Mouse (Mus musculus) G1E (cell line): ENCODE measurements around the gene Tec. TPM values are rescaled to one million over a fixed set of nuclear protein-coding genes. Genes with fewer than 3 reads are reported as not detected.

Experiments used
- ATAC-seq: 2 replicates; pipeline ENCODE4 v1.8.0; 2016; ENCODE audit warnings: mild to moderate bottlenecking; ENCODE audit not compliant: insufficient number of reproducible peaks, poor library complexity, low FRiP score, severe bottlenecking; ENCODE audit errors: extremely low read depth
- DNase-seq: peaks from one replicate; pipeline ENCODE4 v3.0.0; 2012; ENCODE audit warnings: low spot score
- H3K27me3 ChIP-seq: 2 replicates; pipeline ENCODE4 v1.6.1; 2012; ENCODE audit warnings: mild to moderate bottlenecking, low read length, inconsistent platforms; ENCODE audit not compliant: insufficient read depth
- H3K36me3 ChIP-seq: replicated peaks from 2 replicates; pipeline ENCODE3; 2012; ENCODE audit warnings: mild to moderate bottlenecking, inconsistent platforms
- H3K4me1 ChIP-seq: 2 replicates; pipeline ENCODE4 v1.6.1; 2012; ENCODE audit warnings: low read depth, low read length, inconsistent platforms, mixed read lengths; ENCODE audit not compliant: insufficient read depth
- H3K4me3 ChIP-seq: 2 replicates; pipeline ENCODE4 v1.5.1; 2012; ENCODE audit warnings: low read depth, mild to moderate bottlenecking, inconsistent platforms, low read length, moderate library complexity, mixed read lengths
- H3K9me3 ChIP-seq: replicated peaks from 2 replicates; pipeline ENCODE4 v1.6.1; 2012; ENCODE audit warnings: inconsistent platforms
- CTCF ChIP-seq: IDR thresholded peaks from 2 replicates; pipeline ENCODE4 v1.5.1; 2012; ENCODE audit warnings: low read depth, low read length, inconsistent platforms, mixed read lengths
- GATA1 ChIP-seq: IDR thresholded peaks from 2 replicates; pipeline ENCODE4 v1.6.1; 2012; ENCODE audit warnings: borderline replicate concordance, low read length, inconsistent platforms, mixed read lengths
- GATA2 ChIP-seq: IDR thresholded peaks from 2 replicates; pipeline ENCODE4 v1.6.1; 2012; ENCODE audit warnings: low read depth, low read length, inconsistent platforms, borderline replicate concordance
- POLR2AphosphoS5 ChIP-seq: IDR thresholded peaks from 2 replicates; pipeline ENCODE4 v1.6.1; 2012; ENCODE audit warnings: low read depth, low read length, inconsistent platforms; ENCODE audit not compliant: insufficient replicate concordance
- TAL1 ChIP-seq: conservative IDR thresholded peaks from 2 replicates; pipeline ENCODE4 v1.6.1; 2012; ENCODE audit warnings: low read depth, low read length, inconsistent platforms, mixed read lengths
- polyA plus RNA-seq: library from polyadenylated mRNA; stranded (reverse); fragments of >175 nt; gene quantifications from 2 replicates; pipeline ENCODE4 v1.2.3, GENCODE M21; 2012
- total RNA-seq, 2 experiments: library from RNA; stranded (forward) in 1 of 2; stranded (reverse) in 1 of 2; fragments of 200-1000 nt in 1 of 2; fragments of >200 nt in 1 of 2; fragmentation: Nextera tagmentation in 1 of 2; gene quantifications; 2 replicates each; pipeline ENCODE4 v1.2.3; 2014 to 2017

The Tec gene
- total and polyA plus RNA-seq, 3 experiments: 2.9 to 91.6 (median 45.7) TPM

DNA sequence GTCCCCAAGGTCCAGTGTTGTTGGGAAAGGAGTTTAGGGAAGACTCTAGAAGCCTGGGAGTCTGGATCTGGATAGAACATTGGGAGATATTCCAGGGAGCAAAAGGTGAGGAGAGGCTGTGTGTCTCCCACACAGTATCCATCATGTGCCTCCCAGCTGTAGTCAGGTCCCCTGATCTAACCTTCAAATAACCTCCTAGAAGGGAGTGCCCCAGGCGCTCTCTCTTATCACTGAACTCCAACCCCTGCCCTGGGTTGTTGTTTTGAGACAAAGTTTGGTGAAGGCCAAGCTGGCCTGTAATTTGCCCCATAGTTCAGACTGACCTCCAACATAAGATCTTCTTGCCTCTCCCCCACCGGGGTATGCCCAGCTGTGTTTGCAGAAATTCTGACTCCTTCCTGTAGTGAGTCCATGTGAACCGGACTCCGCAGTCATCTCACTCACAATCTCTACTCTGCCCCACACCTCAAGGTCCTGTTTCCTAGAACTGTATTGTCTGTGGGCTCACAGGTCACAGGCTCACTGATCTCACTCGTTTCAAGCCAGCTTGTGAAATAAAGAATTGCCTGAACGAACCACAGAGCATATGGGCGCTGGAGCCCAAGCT is 119.5 kb downstream of the Tec start:
- Histone ChIP-seq H3K9me3 (no peaks in the 10 kb centered on the region), H3K27me3 (no peaks in the 10 kb centered on the region), H3K36me3 (peaks cover 3% of the 10 kb centered on the region), H3K4me1 (peaks cover 44% of the 10 kb centered on the region), H3K4me3 (peak overlapping the region; percentile 30; the same call in 1 of the 2 replicates)
- no peak for TF ChIP-seq POLR2AphosphoS5
- no peak for DNase-seq
- peak; percentile 72 for ATAC-seq

DNA sequence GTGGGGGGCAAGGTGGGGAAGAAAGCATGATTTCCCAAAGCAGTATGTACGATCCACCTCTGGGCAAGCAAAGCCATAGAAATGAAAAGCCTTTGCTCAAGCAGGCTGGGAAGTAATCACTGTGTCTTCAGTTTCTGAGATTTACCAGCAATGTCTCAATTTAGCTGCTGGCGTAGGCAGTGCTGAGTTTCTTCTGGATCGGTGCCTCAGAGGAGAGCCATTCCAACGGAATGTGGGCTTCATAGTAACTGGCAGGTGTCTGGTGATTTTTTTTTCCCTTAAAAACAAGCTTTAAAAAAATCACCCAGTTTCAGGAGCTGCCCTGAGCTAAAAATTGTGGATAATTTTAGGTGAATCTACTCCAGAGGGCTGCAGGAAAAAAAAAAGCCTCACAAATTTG is 120.9 kb downstream of the Tec start:
- Histone ChIP-seq H3K4me3 (no peak overlapping the region), H3K4me1 (peaks cover 44% of the 10 kb centered on the region), H3K36me3 (no peaks in the 10 kb centered on the region), H3K27me3 (no peaks in the 10 kb centered on the region), H3K9me3 (no peaks in the 10 kb centered on the region)
- TF ChIP-seq GATA2: no peak
- TF ChIP-seq TAL1: no peak
- TF ChIP-seq GATA1: no peak
- TF ChIP-seq CTCF: no peak
- ATAC-seq (no peak), DNase-seq (no peak)

DNA sequence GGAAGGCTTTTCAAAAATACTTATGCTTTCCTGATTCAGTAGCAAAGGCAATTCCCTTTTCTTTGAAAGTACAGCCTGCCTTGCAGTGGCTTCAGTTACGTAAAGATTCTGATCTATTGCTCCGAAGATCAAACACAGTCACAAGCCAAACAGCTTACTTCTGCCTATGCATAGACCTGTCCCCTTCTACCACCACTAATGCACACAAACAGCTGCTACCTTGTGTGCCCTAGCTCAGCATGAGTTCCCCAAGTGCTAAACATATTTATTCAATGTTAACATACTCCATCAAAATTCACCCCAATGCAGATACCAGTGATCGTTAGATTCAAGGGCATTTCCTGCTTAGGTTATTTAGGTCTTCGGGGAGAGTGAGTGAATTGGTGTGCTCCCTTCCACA is 121.8 kb downstream of the Tec start:
- no peaks in the 10 kb centered on the region for H3K9me3 ChIP-seq
- no peak for ATAC-seq
- DNase-seq: no peak
- H3K36me3 ChIP-seq: no peaks in the 10 kb centered on the region
- TF ChIP-seq GATA2: no peak
- no peak for TF ChIP-seq GATA1
- no peak for TF ChIP-seq TAL1
- no peak for TF ChIP-seq POLR2AphosphoS5
- TF ChIP-seq CTCF: no peak
- H3K27me3 ChIP-seq: no peaks in the 10 kb centered on the region
- peaks cover 44% of the 10 kb centered on the region for H3K4me1 ChIP-seq
- no peak overlapping the region for H3K4me3 ChIP-seq

DNA sequence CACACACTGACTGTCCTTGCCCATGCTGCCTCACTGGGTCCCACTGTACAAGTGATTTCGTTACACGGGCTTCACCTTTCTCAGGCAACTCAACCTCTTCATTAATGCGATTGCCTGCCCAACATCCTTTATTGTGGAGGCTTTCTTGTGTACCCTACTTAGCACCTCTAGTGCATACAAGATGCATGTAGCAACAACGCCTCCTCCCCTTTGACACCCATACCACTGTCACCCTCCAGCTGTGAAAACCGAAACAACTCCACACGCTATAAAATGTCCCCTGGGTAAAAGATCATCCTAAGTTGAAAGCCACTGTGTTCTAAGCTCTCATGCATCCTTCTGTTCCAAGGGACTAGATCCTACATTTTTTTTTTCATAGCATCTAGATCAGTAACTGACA is 125.2 kb downstream of the Tec start:
- ATAC-seq: no peak

DNA sequence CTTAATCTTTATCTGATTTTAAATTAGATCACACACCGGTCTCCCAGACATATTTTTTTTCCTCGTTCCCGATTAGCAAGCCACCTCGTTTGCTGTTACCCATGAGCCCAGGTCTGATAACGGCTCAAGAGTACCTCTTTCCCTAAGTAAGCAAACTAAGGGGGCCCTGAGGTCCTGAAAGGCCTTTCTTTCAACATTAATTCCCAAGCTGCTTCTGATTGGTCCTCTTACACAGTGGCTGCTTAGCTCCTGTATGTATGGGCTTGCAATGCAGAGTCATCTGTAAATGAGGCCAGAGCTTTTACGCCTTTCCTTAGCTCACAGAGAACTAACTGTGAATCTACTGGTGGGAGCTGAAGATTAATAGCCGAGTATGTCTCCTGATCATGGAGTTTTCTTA is 131.4 kb downstream of the Tec start:
- DNase-seq: no peak
- TF ChIP-seq POLR2AphosphoS5: no peak
- TF ChIP-seq TAL1: no peak
- no peak for TF ChIP-seq GATA2
- TF ChIP-seq GATA1: no peak
- TF ChIP-seq CTCF: no peak
- peak; percentile 24 for ATAC-seq
- no peaks in the 10 kb centered on the region for H3K36me3 ChIP-seq
- H3K9me3 ChIP-seq: no peaks in the 10 kb centered on the region
- no peak overlapping the region for H3K4me3 ChIP-seq
- H3K27me3 ChIP-seq: no peaks in the 10 kb centered on the region
- peaks cover 55% of the 10 kb centered on the region for H3K4me1 ChIP-seq

More for the DNA sequence above, 125.2 kb downstream of the Tec start:
- no peak for DNase-seq
- no peak overlapping the region for H3K4me3 ChIP-seq
- TF ChIP-seq CTCF (no peak), TAL1 (no peak), POLR2AphosphoS5 (no peak), GATA1 (no peak), GATA2 (no peak)
- H3K4me1 ChIP-seq: peaks cover 30% of the 10 kb centered on the region
- H3K9me3 ChIP-seq: no peaks in the 10 kb centered on the region
- no peaks in the 10 kb centered on the region for H3K27me3 ChIP-seq
- H3K36me3 ChIP-seq: no peaks in the 10 kb centered on the region

DNA sequence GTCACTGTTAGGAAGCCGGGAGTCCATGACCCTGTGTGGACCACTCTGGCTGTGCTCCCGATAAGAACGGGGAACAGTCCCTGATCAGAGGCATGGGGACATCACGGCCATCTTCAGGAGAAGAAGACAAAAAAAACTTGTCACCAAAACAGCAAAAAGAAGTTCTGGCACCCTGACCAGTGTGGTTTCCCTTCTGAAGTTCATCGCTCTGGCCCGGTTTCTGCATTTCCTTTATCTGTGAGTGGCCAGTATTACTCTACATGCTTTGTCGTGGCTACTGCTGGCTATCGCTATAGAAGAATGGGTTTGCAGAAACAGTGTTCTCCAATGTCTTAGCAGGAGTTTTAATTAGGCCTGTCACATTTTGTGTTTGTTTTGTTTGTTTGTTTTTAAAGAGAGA is 131.8 kb downstream of the Tec start:
- peaks cover 55% of the 10 kb centered on the region for H3K4me1 ChIP-seq
- H3K27me3 ChIP-seq: no peaks in the 10 kb centered on the region
- ATAC-seq: no peak
- no peaks in the 10 kb centered on the region for H3K9me3 ChIP-seq
- TF ChIP-seq TAL1 (no peak), CTCF (no peak), GATA1 (no peak), GATA2 (no peak), POLR2AphosphoS5 (no peak)
- H3K36me3 ChIP-seq: no peaks in the 10 kb centered on the region
- peak overlapping the region; percentile 57; the same call in 1 of the 2 replicates for H3K4me3 ChIP-seq
- no peak for DNase-seq

DNA sequence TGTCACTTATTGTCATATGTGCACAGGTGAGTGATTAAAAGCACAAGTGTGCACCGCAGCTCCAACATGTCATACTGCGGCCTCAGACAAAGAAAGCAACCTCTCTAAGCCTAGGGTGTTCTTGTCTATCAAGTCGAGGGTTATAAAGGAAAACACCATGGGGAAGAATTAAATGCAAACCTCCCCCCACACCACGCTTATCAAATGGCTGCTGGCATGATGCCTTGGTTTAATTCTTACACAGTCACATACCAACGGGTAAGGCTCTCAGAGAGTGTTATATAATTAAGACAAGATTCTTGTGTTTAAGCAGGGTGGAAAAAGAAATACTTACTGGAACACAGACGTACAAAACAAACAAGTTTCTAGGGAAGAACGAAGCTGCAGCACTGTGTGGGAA is 132.5 kb downstream of the Tec start:
- no peak overlapping the region; the same call in 1 of the 2 replicates for H3K4me3 ChIP-seq
- DNase-seq: no peak
- no peaks in the 10 kb centered on the region for H3K36me3 ChIP-seq
- no peaks in the 10 kb centered on the region for H3K27me3 ChIP-seq
- no peak for TF ChIP-seq POLR2AphosphoS5
- no peak for TF ChIP-seq CTCF
- TF ChIP-seq GATA1: no peak
- no peak for TF ChIP-seq GATA2
- no peak for TF ChIP-seq TAL1
- ATAC-seq: no peak
- H3K9me3 ChIP-seq: no peaks in the 10 kb centered on the region
- peaks cover 49% of the 10 kb centered on the region for H3K4me1 ChIP-seq
